Mouse (Mus musculus) cerebellum, adult 2 months (tissue): ENCODE measurements at regions not wholly inside any gene's neighbourhood (a gene's known extent, or its start where the extent isn't known, plus 50 kb on each side); places are given as distances from the start of the nearest gene placed in this dataset.

Source experiments
- DNase-seq, 2 experiments: peaks; one replicate each; pipeline ENCODE4 v3.0.0; 2021
- H3K27ac ChIP-seq: fragments of 200-500 bp; 2 replicates; pipeline ENCODE4 v1.5.1; 2012; ENCODE audit warnings: low read length, control low read depth, inconsistent platforms; ENCODE audit not compliant: insufficient read depth
- H3K27me3 ChIP-seq: fragments of 200-500 bp; 2 replicates; pipeline ENCODE4 v1.6.1; 2012; ENCODE audit warnings: inconsistent platforms, mild to moderate bottlenecking, low read length, moderate library complexity; ENCODE audit not compliant: control insufficient read depth, insufficient read depth
- H3K4me1 ChIP-seq: fragments of 200-500 bp; 2 replicates; pipeline ENCODE4 v1.6.1; 2011; ENCODE audit warnings: low read length; ENCODE audit not compliant: control insufficient read depth, insufficient read depth
- H3K4me3 ChIP-seq: fragments of 200-500 bp; replicated peaks from 2 replicates; pipeline ENCODE3; 2011; ENCODE audit warnings: mild to moderate bottlenecking, low read depth, low read length, control low read depth; ENCODE audit not compliant: insufficient read depth
- CTCF ChIP-seq: fragments of 200-500 bp; IDR thresholded peaks from 2 replicates; pipeline ENCODE4 v1.5.1; 2011; ENCODE audit warnings: low read depth, mild to moderate bottlenecking, control low read depth, low read length, moderate library complexity, borderline replicate concordance; ENCODE audit not compliant: insufficient read depth
- POLR2A ChIP-seq: fragments of 200-500 bp; IDR thresholded peaks from 2 replicates; pipeline ENCODE4 v1.6.1; 2011; ENCODE audit warnings: low read length, control low read depth, borderline replicate concordance; ENCODE audit not compliant: insufficient read depth
- WGBS: fragments of 180-500 bp; shearing (Covaris S2); methylation state at CpG from one replicate; pipeline ENCODE4 v1.1.7; 2018; 5-methylcytosine and 5-hydroxymethylcytosine counted together

GRCm38 (mm10) chr17:64206196-64206718 lies 125.5 kb downstream of the Pja2 start:
- H3K4me1 ChIP-seq = peaks cover 17% of the 10 kb centered on the region
- no peak overlapping the region for H3K4me3 ChIP-seq
- no peaks in the 10 kb centered on the region for H3K27me3 ChIP-seq
- 88% methylated on average over 14 of the region's 14 CpGs for WGBS
- no peak for TF ChIP-seq POLR2A
- TF ChIP-seq CTCF = no peak
- H3K27ac ChIP-seq = no peak overlapping the region
- DNase-seq = no peak

- Histone ChIP-seq H3K27ac (no peak overlapping the region), H3K27me3 (no peaks in the 10 kb centered on the region), H3K4me1 (peaks cover 16% of the 10 kb centered on the region; the same call in 1 of the 2 replicates), H3K4me3 (no peak overlapping the region)
- 64% methylated on average over 7 of the region's 7 CpGs for WGBS
- DNase-seq = no peak
- no peak for TF ChIP-seq POLR2A
- TF ChIP-seq CTCF = no peak
These were observed 128.1 kb downstream of the Pja2 start for GRCm38 (mm10) chr17:64203611-64204010.

- 95% methylated on average over 6 of the region's 6 CpGs for WGBS
- Histone ChIP-seq H3K4me3 (no peak overlapping the region), H3K27ac (no peak overlapping the region), H3K4me1 (peaks cover 9% of the 10 kb centered on the region; the same call in 1 of the 2 replicates), H3K27me3 (no peaks in the 10 kb centered on the region)
- no peak for DNase-seq
- TF ChIP-seq CTCF = no peak
- TF ChIP-seq POLR2A = no peak
These were observed 129.5 kb downstream of the Pja2 start for GRCm38 (mm10) chr17:64202248-64202647.

GRCm38 (mm10) chr17:64201609-64202008 lies 130.1 kb downstream of the Pja2 start:
- WGBS = 97% methylated on average over 5 of the region's 5 CpGs
- DNase-seq = no peak
- peaks cover 12% of the 10 kb centered on the region; the same call in 1 of the 2 replicates for H3K4me1 ChIP-seq
- no peaks in the 10 kb centered on the region for H3K27me3 ChIP-seq
- no peak overlapping the region for H3K4me3 ChIP-seq
- TF ChIP-seq POLR2A (no peak), CTCF (no peak)
- no peak overlapping the region for H3K27ac ChIP-seq

- Histone ChIP-seq H3K4me3 (no peak overlapping the region), H3K27me3 (no peaks in the 10 kb centered on the region), H3K4me1 (peaks cover 13% of the 10 kb centered on the region; the same call in 1 of the 2 replicates), H3K27ac (no peak overlapping the region)
- no peak for TF ChIP-seq CTCF
- no peak for TF ChIP-seq POLR2A
- 20% methylated on average over 14 of the region's 14 CpGs for WGBS
- DNase-seq = peak; percentile 48 to 63
These were observed 131.4 kb downstream of the Pja2 start for GRCm38 (mm10) chr17:64200092-64200877.

GRCm38 (mm10) chr17:64199241-64199933 lies 132.3 kb downstream of the Pja2 start:
- WGBS = 95% methylated on average over 10 of the region's 10 CpGs
- no peaks in the 10 kb centered on the region for H3K27me3 ChIP-seq
- TF ChIP-seq POLR2A (no peak), CTCF (no peak)
- peaks cover 13% of the 10 kb centered on the region; the same call in 1 of the 2 replicates for H3K4me1 ChIP-seq
- H3K27ac ChIP-seq = no peak overlapping the region
- no peak overlapping the region for H3K4me3 ChIP-seq
- no peak for DNase-seq

- no peak overlapping the region for H3K27ac ChIP-seq
- TF ChIP-seq CTCF (no peak), POLR2A (no peak)
These were observed 135.3 kb downstream of the Pja2 start for GRCm38 (mm10) chr17:64196437-64196836.

GRCm38 (mm10) chr17:64193055-64193454 lies 138.7 kb downstream of the Pja2 start:
- 96% methylated on average over 6 of the region's 6 CpGs for WGBS
- no peak for TF ChIP-seq POLR2A
- TF ChIP-seq CTCF = no peak
- Histone ChIP-seq H3K4me1 (peaks cover 4% of the 10 kb centered on the region; the same call in 1 of the 2 replicates), H3K27ac (no peak overlapping the region), H3K27me3 (no peaks in the 10 kb centered on the region), H3K4me3 (no peak overlapping the region)
- DNase-seq = no peak

More at GRCm38 (mm10) chr17:64196437-64196836, 135.3 kb downstream of the Pja2 start:
- Histone ChIP-seq H3K4me1 (peaks cover 13% of the 10 kb centered on the region; the same call in 1 of the 2 replicates), H3K4me3 (no peak overlapping the region), H3K27me3 (no peaks in the 10 kb centered on the region)
- WGBS = 74% methylated on average over 10 of the region's 10 CpGs
- no peak for DNase-seq
